Comparison of ENCODE assay signal across 11 mouse cellular contexts in genomic region chr9:32615986-32616385, GRCm38 (mm10). TPM values are rescaled to one million over a fixed set of nuclear protein-coding genes. Genes with fewer than 3 reads are reported as not detected.
DNase-seq lines count a peak whose midpoint lies in the region; ATAC-seq and TF ChIP-seq lines count a peak whose summit lies in the region.
"Had no signal": no experiment of that assay in that cellular context is flagged by ENCODE, and none has a peak within 500 bp of the region (broad histone marks: within the 10 kb centered on the region; RNA-seq: fewer than 3 reads in every experiment).

No protein-coding gene starts in this region.

- H3K27ac ChIP-seq in liver, adult 2 months (replicated peaks; ENCODE audit: insufficient read depth, low read depth, low read length): no peak overlapping the region
- no peak overlapping the region for H3K27ac ChIP-seq in liver, embryonic 12.5 days

- no peaks in the 10 kb centered on the region for H3K27me3 ChIP-seq in liver, adult 2 months (ENCODE audit: control insufficient read depth, insufficient read depth, low read length)
- 0 out of 2 replicates have a peak, but pooled peaks cover 18% of the 10 kb centered on the region for H3K27me3 ChIP-seq in liver, embryonic 12.5 days (replicated peaks)

- WGBS in liver, adult 2 months: 32% methylated on average over 7 of the region's 7 CpGs
- 21% methylated on average over 7 of the region's 7 CpGs for WGBS in liver, embryonic 12.5 days (ENCODE audit: insufficient replicate concordance)

- no peak overlapping the region for H3K4me3 ChIP-seq in liver, adult 2 months (ENCODE audit: insufficient read depth, low read depth, low read length)
- H3K4me3 ChIP-seq in liver, embryonic 12.5 days: no peak overlapping the region
- H3K4me3 ChIP-seq: myocyte had no signal

- H3K4me2 ChIP-seq in liver, embryonic 12.5 days: no peak overlapping the region

- H3K79me2 ChIP-seq in liver, adult 2 months (ENCODE audit: control insufficient read depth, insufficient read depth, low read length): no peaks in the 10 kb centered on the region

- TF ChIP-seq CTCF in liver, adult 2 months (IDR thresholded peaks at IDR 0.05; ENCODE audit: low read depth, low read length): no peak

- peak; percentile 10 for DNase-seq in liver, adult 2 months (ENCODE audit: extremely low read depth, low read depth, low spot score)
- peak; percentile 78 to 79 for DNase-seq in thymus, postnatal 10 days (ENCODE audit: low spot score in 2 of 2)
- DNase-seq in left cerebral cortex, postnatal 14 days (ENCODE audit: low spot score in 2 of 2): no peak
- no peak for DNase-seq in layer of hippocampus, adult 11-12 months (ENCODE audit: low spot score)
- DNase-seq in cerebellum, adult 11-12 months: no peak
- DNase-seq: cerebellum, adult 18-20 months; kidney, adult 18-20 months had no signal

- H3K9me3 ChIP-seq in liver, embryonic 12.5 days (replicated peaks): no peaks in the 10 kb centered on the region

- TF ChIP-seq POLR2A in liver, adult 2 months (IDR thresholded peaks at IDR 0.05; ENCODE audit: extremely low read depth, insufficient read depth, low read length): no peak

- intact Hi-C loops in left cerebral cortex, postnatal 14 days (cut with DNase I): no loop called here

- H3K4me1 ChIP-seq in liver, adult 2 months (ENCODE audit: control insufficient read depth, insufficient read depth, low read length): no peaks in the 10 kb centered on the region
- H3K4me1 ChIP-seq in liver, embryonic 12.5 days: peaks cover 4% of the 10 kb centered on the region; the same call in 1 of the 2 replicates

- H3K9ac ChIP-seq in liver, adult 2 months (ENCODE audit: low read depth, low read length): no peak overlapping the region
- no peak overlapping the region for H3K9ac ChIP-seq in liver, embryonic 12.5 days

- no peaks in the 10 kb centered on the region for H3K36me3 ChIP-seq in liver, adult 2 months (ENCODE audit: control insufficient read depth, insufficient read depth, low read length)
- H3K36me3 ChIP-seq in liver, embryonic 12.5 days: no peaks in the 10 kb centered on the region

- no peak for ATAC-seq in liver, embryonic 12.5 days
- peak; percentile 71 for ATAC-seq in common myeloid progenitor, adult 5-6 weeks (replicated peaks; ENCODE audit: low read depth, poor library complexity, severe bottlenecking)
- peak; percentile 82 for ATAC-seq in megakaryocyte progenitor cell, adult 5-6 weeks (replicated peaks; ENCODE audit: poor library complexity)

RNA-seq across cellular contexts. Expression of gene Ets1, which starts 20.0 kb away (rescaled TPM):
- 18.8 and 20.1 TPM in 2 replicates for total RNA-seq in liver, adult 2 months (2014; rRNA removed)
- polyA plus RNA-seq in liver, adult 2 months (2012; rRNA removed): 5.1 and 7.6 TPM in 2 replicates
- 24.2 and 25.4 TPM in 2 replicates for polyA plus RNA-seq in liver, embryonic 12.5 days (2016; fragmentation: Nextera tagmentation; extraction: Ambion mirVana)
- 6.4 and 8.4 TPM in 2 replicates for total RNA-seq in common myeloid progenitor, adult 5-6 weeks (2017)
- total RNA-seq in megakaryocyte progenitor cell, adult 5-6 weeks (2015): 5.4 and 6.8 TPM in 2 replicates
- 12.6 and 16.3 TPM in 2 replicates for total RNA-seq in megakaryocyte progenitor cell, adult 5-6 weeks (2017)
- 10 to 100 TPM; 19.0 to 20.1 TPM for total RNA-seq in left cerebral cortex, postnatal 14 days (2021)

Comparison
In these comparisons a context has a peak if more than half of its experiments do, and no peak if none do; other contexts are left out.
1. DNase-seq: peak in liver, adult 2 months (single experiment) and thymus, postnatal 10 days (2 of 2); none in left cerebral cortex, postnatal 14 days (0 of 2), layer of hippocampus, adult 11-12 months (single experiment) and cerebellum, adult 11-12 months (single experiment).